ENCODE assay signal across 23 mouse cellular contexts in genomic region chr5:108378346-108378745, GRCm38 (mm10). TPM values are rescaled to one million over a fixed set of nuclear protein-coding genes. Genes with fewer than 3 reads are reported as not detected.
"Had no signal": no experiment of that assay in that cellular context is flagged by ENCODE, and none has a peak within 500 bp of the region (broad histone marks: within the 10 kb centered on the region; RNA-seq: fewer than 3 reads in every experiment).

No protein-coding gene starts in this region.

- H3K27ac ChIP-seq: neural tube, embryonic 13.5 days; neural tube, embryonic 15.5 days; stomach, embryonic 15.5 days; stomach, postnatal 0 days had no signal

- H3K4me1 ChIP-seq: neural tube, embryonic 13.5 days; neural tube, embryonic 15.5 days; stomach, embryonic 15.5 days had no signal

- H3K4me2 ChIP-seq: neural tube, embryonic 13.5 days; neural tube, embryonic 15.5 days; stomach, embryonic 15.5 days had no signal

- DNase-seq: retina, postnatal 1 day; right cerebral cortex, adult 18-20 months; right cerebral cortex, postnatal 14 days; right cerebral cortex, postnatal 25 days; right cerebral cortex, postnatal 4 days; spleen, adult 18-20 months; thymus, adult 18-20 months; thymus, adult 2 months; thymus, postnatal 14 days; thymus, postnatal 25 days; thymus, postnatal 36 days had no signal

- H3K4me3 ChIP-seq: neural tube, embryonic 13.5 days; neural tube, embryonic 15.5 days; stomach, embryonic 15.5 days had no signal

- H3K9me3 ChIP-seq: neural tube, embryonic 15.5 days; stomach, embryonic 15.5 days had no signal

- H3K9ac ChIP-seq: neural tube, embryonic 13.5 days; neural tube, embryonic 15.5 days; stomach, embryonic 15.5 days had no signal

- H3K36me3 ChIP-seq: neural tube, embryonic 13.5 days; neural tube, embryonic 15.5 days; stomach, embryonic 15.5 days had no signal

RNA-seq across cellular contexts. Expression of gene Pde6b, which starts 9.8 kb away (rescaled TPM):
- total RNA-seq: neutrophil, adult 5-6 weeks had no signal
- polyA plus RNA-seq: neural tube, embryonic 14.5 days; small intestine, adult 2 months; spleen, adult 2 months; thymus, adult 2 months; urinary bladder, adult 2 months had no signal

RNA-seq across cellular contexts. Expression of gene Gm42517, which starts 10.6 kb away (rescaled TPM):
- total RNA-seq: neutrophil, adult 5-6 weeks had no signal
- polyA plus RNA-seq: stomach, embryonic 14.5 days; stomach, embryonic 16.5 days; thymus, postnatal 0 days had no signal
